Mouse (Mus musculus): ENCODE measurements around the gene Xylt1. TPM values are rescaled to one million over a fixed set of nuclear protein-coding genes. Genes with fewer than 3 reads are reported as not detected.

Gene Xylt1
- polyA plus RNA-seq, 1 experiment, result 5.7 TPM

DNA sequence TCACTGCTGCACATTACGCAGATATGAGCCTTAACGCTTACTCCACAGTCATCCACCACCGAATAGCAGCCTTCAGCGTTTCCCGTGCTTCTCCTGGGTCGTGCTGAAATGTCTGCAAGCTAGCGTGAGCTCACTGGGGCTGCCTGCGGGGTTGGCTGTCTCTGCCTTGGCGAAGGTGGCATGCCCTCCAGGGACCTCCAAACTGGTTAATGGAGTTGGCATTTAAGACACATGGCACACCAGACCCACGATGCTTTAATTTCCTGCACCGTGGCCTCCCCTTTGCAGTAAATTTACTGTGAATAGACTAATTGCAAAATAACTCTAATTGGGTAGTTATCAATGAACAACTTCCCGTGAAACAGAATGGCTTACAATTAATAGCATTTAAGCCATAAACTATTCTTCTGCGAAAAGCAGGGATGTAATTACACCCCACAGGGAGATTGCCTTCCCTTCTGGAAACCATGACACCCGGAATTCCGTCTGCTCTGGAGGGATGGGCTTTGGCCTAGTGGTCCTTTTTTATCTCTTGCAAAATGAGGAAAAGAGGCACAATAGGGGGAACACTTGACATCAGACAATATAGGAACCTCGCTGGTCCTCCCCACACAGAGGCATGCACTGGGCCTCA lies 170.3 kb downstream of the Xylt1 start:
- TF ChIP-seq CTCF (IDR thresholded peaks at IDR 0.05; ENCODE audit: borderline replicate concordance, control insufficient read depth, extremely low read depth, insufficient read depth, low read length, poor library complexity), result no peak
- no peak for TF ChIP-seq POLR2A (IDR thresholded peaks at IDR 0.05; ENCODE audit: control insufficient read depth, extremely low read depth, insufficient read depth, low read length, poor library complexity)
- 97% methylated on average over 16 of the region's 16 CpGs for WGBS
- Histone ChIP-seq H3K4me1 (replicated peaks; ENCODE audit: control insufficient read depth, insufficient read depth, low read length) (no peaks in the 10 kb centered on the region), H3K4me3 (ENCODE audit: control insufficient read depth, insufficient read depth, low read length) (no peak overlapping the region), H3K27me3 (ENCODE audit: control insufficient read depth, insufficient read depth, low read length) (no peaks in the 10 kb centered on the region), H3K36me3 (ENCODE audit: control insufficient read depth, insufficient read depth, low read length) (no peaks in the 10 kb centered on the region), H3K27ac (ENCODE audit: control insufficient read depth, insufficient read depth, low read length) (no peak overlapping the region)
- no peak for DNase-seq

DNA sequence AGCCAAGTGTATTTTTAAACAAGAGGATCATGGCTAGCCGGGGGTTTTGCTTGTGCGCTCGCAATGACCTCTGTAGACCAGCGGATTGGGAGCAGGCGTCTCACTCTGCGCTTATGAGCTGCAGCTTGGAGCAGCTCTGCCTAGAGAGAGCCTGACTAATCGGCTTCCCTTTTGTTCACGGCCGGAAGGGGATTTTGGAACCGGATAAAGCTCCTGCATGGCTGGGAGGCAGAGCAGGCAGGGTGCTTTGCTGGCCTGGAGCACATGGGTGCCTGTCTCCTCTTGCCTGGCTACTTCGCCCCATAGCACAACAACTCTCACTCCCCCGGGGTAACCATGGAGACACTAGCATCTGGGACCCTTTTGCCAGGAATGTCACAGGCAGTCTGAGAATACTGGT lies 172.4 kb downstream of the Xylt1 start:
- WGBS, result 84% methylated on average over 12 of the region's 12 CpGs
- no peaks in the 10 kb centered on the region for H3K36me3 ChIP-seq (ENCODE audit: control insufficient read depth, insufficient read depth, low read length)
- H3K4me3 ChIP-seq (ENCODE audit: control insufficient read depth, insufficient read depth, low read length), result no peak overlapping the region
- no peaks in the 10 kb centered on the region for H3K4me1 ChIP-seq (replicated peaks; ENCODE audit: control insufficient read depth, insufficient read depth, low read length)
- no peak for TF ChIP-seq POLR2A (IDR thresholded peaks at IDR 0.05; ENCODE audit: control insufficient read depth, extremely low read depth, insufficient read depth, low read length, poor library complexity)
- no peak for TF ChIP-seq CTCF (IDR thresholded peaks at IDR 0.05; ENCODE audit: borderline replicate concordance, control insufficient read depth, extremely low read depth, insufficient read depth, low read length, poor library complexity)
- H3K27ac ChIP-seq (ENCODE audit: control insufficient read depth, insufficient read depth, low read length), result no peak overlapping the region
- H3K27me3 ChIP-seq (ENCODE audit: control insufficient read depth, insufficient read depth, low read length), result no peaks in the 10 kb centered on the region
- DNase-seq, result no peak

DNA sequence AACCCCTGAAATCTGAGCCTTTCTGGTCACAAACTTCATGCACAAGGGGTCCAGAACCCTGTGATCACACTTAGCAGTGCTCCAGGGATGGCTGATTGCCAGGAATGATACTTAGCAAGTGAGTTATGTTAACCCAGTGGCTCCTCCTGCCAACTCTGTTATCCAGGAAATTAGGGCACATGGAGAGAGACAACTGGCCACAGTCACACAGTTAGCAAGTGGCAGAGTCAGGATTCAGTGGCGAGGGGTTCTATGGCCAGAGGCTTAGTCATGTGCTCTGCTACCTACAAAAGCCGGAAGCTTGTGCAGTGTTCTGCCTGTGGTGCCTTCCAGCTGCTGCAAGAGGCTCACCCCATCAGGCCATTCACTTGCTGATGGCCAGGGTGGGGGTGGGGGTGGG lies 175.0 kb downstream of the Xylt1 start:
- Histone ChIP-seq H3K36me3 (ENCODE audit: control insufficient read depth, insufficient read depth, low read length) (no peaks in the 10 kb centered on the region), H3K27ac (ENCODE audit: control insufficient read depth, insufficient read depth, low read length) (no peak overlapping the region), H3K4me1 (replicated peaks; ENCODE audit: control insufficient read depth, insufficient read depth, low read length) (0 out of 2 replicates have a peak, but pooled peaks cover 2% of the 10 kb centered on the region), H3K4me3 (ENCODE audit: control insufficient read depth, insufficient read depth, low read length) (no peak overlapping the region), H3K27me3 (ENCODE audit: control insufficient read depth, insufficient read depth, low read length) (no peaks in the 10 kb centered on the region)
- no peak for DNase-seq
- no peak for TF ChIP-seq CTCF (IDR thresholded peaks at IDR 0.05; ENCODE audit: borderline replicate concordance, control insufficient read depth, extremely low read depth, insufficient read depth, low read length, poor library complexity)
- no peak for TF ChIP-seq POLR2A (IDR thresholded peaks at IDR 0.05; ENCODE audit: control insufficient read depth, extremely low read depth, insufficient read depth, low read length, poor library complexity)
- 96% methylated on average over 2 of the region's 2 CpGs for WGBS

DNA sequence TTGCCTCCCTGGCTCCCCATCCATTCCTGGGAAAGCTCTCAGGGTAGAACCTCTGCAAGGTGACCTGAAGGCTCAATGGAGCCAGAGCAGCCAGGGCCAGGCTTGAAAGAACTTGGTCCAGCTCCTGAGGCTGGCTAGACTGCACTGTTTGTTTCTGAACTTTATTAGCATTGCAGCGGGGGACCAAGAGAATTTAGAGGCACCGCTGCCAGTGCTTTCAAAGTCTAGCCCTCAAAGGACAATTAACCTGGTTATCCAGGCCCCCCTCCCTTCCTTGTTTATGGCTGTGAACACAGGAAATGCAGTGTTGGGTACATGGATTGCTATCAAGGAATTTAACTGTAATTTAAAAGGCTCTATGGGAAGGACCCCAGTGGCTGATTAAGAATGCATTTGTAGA lies 177.4 kb downstream of the Xylt1 start:
- H3K36me3 ChIP-seq (ENCODE audit: control insufficient read depth, insufficient read depth, low read length), result no peaks in the 10 kb centered on the region
- 0 out of 2 replicates have a peak, but pooled peaks cover 2% of the 10 kb centered on the region for H3K4me1 ChIP-seq (replicated peaks; ENCODE audit: control insufficient read depth, insufficient read depth, low read length)
- 97% methylated on average over 2 of the region's 2 CpGs for WGBS
- no peaks in the 10 kb centered on the region for H3K27me3 ChIP-seq (ENCODE audit: control insufficient read depth, insufficient read depth, low read length)
- no peak overlapping the region for H3K27ac ChIP-seq (ENCODE audit: control insufficient read depth, insufficient read depth, low read length)
- no peak for TF ChIP-seq CTCF (IDR thresholded peaks at IDR 0.05; ENCODE audit: borderline replicate concordance, control insufficient read depth, extremely low read depth, insufficient read depth, low read length, poor library complexity)
- no peak for TF ChIP-seq POLR2A (IDR thresholded peaks at IDR 0.05; ENCODE audit: control insufficient read depth, extremely low read depth, insufficient read depth, low read length, poor library complexity)
- DNase-seq, result no peak
- no peak overlapping the region for H3K4me3 ChIP-seq (ENCODE audit: control insufficient read depth, insufficient read depth, low read length)

DNA sequence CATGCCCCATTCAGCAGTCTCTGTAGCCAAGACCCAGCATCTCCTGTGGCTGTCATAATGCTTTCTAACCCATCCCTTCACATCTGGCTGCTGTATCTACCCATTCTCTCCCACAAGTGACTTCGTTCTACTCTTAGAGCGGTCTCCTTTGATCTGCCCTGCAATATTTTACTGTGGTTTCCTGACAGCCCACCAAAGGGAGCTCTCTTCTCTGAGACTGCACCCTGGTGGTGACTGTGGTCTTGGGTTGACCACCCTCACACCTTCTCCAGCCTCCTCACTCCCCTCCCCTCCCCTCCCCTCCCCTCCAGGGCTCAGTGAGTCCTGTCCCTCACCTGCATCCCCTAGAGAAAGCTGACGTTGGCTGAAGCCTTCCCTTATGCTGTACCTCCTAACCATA lies 178.3 kb downstream of the Xylt1 start:
- Histone ChIP-seq H3K27me3 (ENCODE audit: control insufficient read depth, insufficient read depth, low read length) (no peaks in the 10 kb centered on the region), H3K27ac (ENCODE audit: control insufficient read depth, insufficient read depth, low read length) (no peak overlapping the region), H3K4me1 (replicated peaks; ENCODE audit: control insufficient read depth, insufficient read depth, low read length) (0 out of 2 replicates have a peak, but pooled peaks cover 2% of the 10 kb centered on the region), H3K36me3 (ENCODE audit: control insufficient read depth, insufficient read depth, low read length) (no peaks in the 10 kb centered on the region), H3K4me3 (ENCODE audit: control insufficient read depth, insufficient read depth, low read length) (no peak overlapping the region)
- 9% methylated on average over 3 of the region's 3 CpGs for WGBS
- DNase-seq, result peak; percentile 39
- TF ChIP-seq POLR2A (IDR thresholded peaks at IDR 0.05; ENCODE audit: control insufficient read depth, extremely low read depth, insufficient read depth, low read length, poor library complexity) (no peak), CTCF (IDR thresholded peaks at IDR 0.05; ENCODE audit: borderline replicate concordance, control insufficient read depth, extremely low read depth, insufficient read depth, low read length, poor library complexity) (no peak)

DNA sequence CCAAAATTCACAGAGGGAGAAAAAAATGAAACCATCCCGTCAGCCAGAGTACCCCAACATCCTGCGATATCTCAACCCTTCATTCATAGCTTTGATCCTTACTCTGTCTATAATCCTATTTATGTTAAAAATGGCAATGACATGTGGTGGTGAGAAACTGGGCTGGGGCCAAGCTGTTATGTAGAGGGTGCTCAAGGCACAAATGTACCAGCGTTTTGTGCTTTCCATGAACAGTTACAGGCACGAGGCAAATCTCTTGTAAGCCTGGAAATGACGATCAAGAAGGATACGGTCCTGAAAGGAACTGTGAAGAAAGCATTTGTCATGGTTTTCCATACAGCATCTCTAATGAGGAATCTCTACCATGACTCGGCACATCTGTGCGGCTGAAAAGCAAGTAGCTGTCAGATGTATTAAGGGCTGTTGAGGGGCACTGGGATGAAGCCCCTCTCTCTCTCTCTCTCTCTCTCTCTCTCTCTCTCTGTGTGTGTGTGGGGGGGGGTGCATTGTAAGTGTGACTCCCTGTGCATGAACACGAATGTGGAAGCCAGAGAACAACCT lies 183.2 kb downstream of the Xylt1 start:
- H3K4me3 ChIP-seq (ENCODE audit: control insufficient read depth, insufficient read depth, low read length), result no peak overlapping the region
- H3K27ac ChIP-seq (ENCODE audit: control insufficient read depth, insufficient read depth, low read length), result no peak overlapping the region
- 0 out of 2 replicates have a peak, but pooled peaks cover 2% of the 10 kb centered on the region for H3K4me1 ChIP-seq (replicated peaks; ENCODE audit: control insufficient read depth, insufficient read depth, low read length)
- no peak for DNase-seq
- no peak for TF ChIP-seq CTCF (IDR thresholded peaks at IDR 0.05; ENCODE audit: borderline replicate concordance, control insufficient read depth, extremely low read depth, insufficient read depth, low read length, poor library complexity)
- WGBS, result 93% methylated on average over 9 of the region's 9 CpGs
- no peaks in the 10 kb centered on the region for H3K27me3 ChIP-seq (ENCODE audit: control insufficient read depth, insufficient read depth, low read length)
- H3K36me3 ChIP-seq (ENCODE audit: control insufficient read depth, insufficient read depth, low read length), result no peaks in the 10 kb centered on the region

Measured in thymus, adult 2 months (tissue).